Mouse (Mus musculus): ENCODE measurements around the gene Dnajb2.
"Not testable (repeated sequence)": the region's sequence is repeated elsewhere in the genome, so short reads cannot be mapped to it uniquely, and the experiment has no call there.

The Dnajb2 gene

DNA sequence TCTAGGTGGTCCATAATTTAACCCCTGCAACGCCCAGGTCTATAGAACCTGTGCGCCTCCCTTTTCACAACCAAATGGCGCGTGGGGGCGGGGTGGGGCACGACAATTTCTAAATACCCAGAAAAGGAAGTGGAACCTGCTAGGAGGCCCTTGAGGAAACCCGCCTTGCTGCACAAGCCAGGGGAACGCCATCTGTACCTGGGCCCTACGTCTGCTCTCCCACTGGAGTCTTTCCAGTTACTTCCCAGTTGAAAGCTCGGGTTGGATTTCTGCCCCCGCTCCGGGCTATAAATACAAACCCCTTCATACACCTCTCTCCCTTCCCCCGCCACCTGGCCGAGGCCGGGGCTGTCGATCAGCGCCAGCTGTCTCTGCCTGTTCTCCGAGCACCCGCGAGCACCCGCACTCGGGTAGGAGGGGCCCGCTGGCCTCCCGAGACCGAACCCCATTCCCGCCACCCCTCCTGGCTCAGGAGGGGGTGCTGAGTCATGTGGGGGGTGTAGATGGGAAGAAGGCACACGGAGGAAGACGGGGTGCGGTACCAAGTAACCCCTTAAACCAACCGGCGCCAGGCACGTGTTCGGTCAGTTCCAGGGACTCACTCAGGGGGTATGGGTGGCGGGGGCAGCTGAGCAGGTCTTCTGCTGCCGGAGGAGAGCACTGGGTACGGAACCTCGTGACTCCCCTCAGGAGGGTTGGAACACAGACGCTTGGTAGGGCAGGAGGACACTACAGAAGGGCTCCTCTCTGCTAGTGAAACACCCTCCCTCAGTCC lies 17.8 kb upstream of the Dnajb2 start:
- DNase-seq (ENCODE audit: inconsistent ontology term), result no peak

GRCm38 (mm10) chr1:75219078-75219477 lies 17.1 kb upstream of the Dnajb2 start:
- DNase-seq (ENCODE audit: inconsistent ontology term), result peak; percentile 80

- no peak for DNase-seq (ENCODE audit: inconsistent ontology term)
Observed at GRCm38 (mm10) chr1:75219531-75219930, 16.7 kb upstream of the Dnajb2 start, which contains the start of gene Tuba4a. Gene Tuba4a (minus strand): TSS chr1:75219865.

DNA sequence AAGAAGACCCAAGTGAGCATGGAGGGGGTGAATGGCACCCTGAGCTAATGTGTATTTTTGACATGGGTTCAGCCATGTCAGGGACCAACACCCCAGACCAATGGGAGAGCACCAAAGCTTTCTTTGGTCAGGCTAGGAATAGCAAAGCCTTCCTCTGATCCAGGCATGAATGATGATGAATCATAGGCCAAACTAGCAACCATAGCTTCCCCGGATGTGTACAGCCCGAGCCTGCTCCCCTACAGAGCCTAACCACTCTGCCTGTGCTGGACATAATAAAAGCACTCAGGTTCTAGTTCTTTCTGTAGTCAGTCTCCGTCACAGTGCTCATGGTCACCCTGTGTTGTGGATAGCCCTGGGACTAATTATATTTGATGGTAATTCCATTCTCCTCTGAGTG lies 14.7 kb upstream of the Dnajb2 start:
- DNase-seq (ENCODE audit: inconsistent ontology term), result no peak

DNA sequence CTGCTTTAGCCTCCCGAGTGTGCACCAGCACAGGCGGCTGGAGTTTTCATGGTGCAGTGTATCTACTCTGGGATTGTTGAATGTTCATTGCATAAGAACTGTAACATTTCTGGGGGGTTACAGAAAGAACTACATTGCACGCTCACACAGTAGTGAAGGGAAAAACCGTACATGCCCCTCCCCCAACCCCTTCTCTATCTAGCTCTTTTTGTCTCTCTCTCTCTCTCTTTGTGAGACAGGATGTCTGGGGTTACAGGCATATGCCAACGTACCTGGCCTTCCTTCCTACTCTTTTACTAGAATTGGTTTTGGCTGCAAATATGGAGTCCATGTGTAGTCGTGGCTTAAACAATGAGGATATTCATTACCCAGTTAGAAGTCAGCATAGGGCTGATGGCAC lies 13.3 kb upstream of the Dnajb2 start:
- DNase-seq (ENCODE audit: inconsistent ontology term), result no peak

DNA sequence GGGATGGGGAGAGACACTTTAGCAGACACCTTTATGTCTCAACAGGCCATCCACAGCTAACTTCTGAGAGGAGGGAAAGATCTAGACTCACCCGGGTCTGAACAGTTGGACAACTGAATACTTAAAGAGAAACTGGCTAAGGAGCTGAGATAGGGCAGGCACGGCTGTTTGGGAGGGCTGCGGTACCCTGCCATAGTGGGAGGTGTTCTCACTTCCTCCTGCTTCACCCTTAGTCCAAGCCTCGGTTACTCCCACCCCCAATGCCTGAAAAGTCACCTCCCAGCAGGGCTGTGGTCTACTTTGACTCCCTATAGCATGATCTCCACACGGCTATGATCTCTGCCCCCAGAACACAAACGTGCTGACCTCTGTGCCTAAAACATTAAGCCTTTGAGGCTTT lies 12.7 kb upstream of the Dnajb2 start:
- DNase-seq (ENCODE audit: inconsistent ontology term), result no peak

- DNase-seq (ENCODE audit: inconsistent ontology term), result no peak
Observed at GRCm38 (mm10) chr1:75225473-75225872, 10.7 kb upstream of the Dnajb2 start.

- DNase-seq (ENCODE audit: inconsistent ontology term), result no peak
Observed at GRCm38 (mm10) chr1:75226138-75226537, 10.1 kb upstream of the Dnajb2 start.

- no peak for DNase-seq (ENCODE audit: inconsistent ontology term)
Observed at GRCm38 (mm10) chr1:75227653-75228052, 8.6 kb upstream of the Dnajb2 start.

GRCm38 (mm10) chr1:75229158-75229557 lies 7.0 kb upstream of the Dnajb2 start:
- no peak for DNase-seq (ENCODE audit: inconsistent ontology term)

GRCm38 (mm10) chr1:75230335-75230994 lies 5.7 kb upstream of the Dnajb2 start:
- no peak for DNase-seq (ENCODE audit: inconsistent ontology term)

GRCm38 (mm10) chr1:75231224-75231623 lies 5.0 kb upstream of the Dnajb2 start:
- peak; percentile 42 for DNase-seq (ENCODE audit: inconsistent ontology term)

DNA sequence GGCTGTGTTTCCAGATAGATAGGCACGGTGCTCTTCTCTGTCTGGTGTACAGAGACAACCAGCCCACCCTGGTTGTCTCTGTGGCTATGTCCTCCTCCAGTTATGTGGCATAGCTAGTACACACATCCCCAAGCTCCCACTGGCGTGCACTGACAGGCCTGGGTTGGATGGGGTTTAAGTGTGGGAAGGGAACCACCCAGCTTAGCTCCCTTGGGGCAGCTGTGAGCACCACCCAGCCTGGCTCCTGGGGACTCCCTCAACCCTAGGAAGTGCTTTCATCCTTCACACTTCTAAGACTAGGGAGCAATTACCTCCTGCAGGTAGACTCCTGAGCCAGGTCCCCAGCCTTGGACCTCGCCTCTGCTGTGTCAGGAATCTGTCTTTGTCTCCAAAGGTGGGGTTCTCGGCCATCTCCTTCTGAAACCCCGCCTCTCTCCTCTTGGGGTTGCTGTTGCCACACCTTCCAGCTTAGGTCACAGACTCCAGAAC lies 4.5 kb upstream of the Dnajb2 start, which contains the start of gene A630095N17Rik:
A630095N17Rik (minus strand) TSS at position 439 of the 489 bp plus-strand sequence.
- DNase-seq (ENCODE audit: inconsistent ontology term), result no peak

- not testable (repeated sequence) for DNase-seq (ENCODE audit: inconsistent ontology term)
Observed at GRCm38 (mm10) chr1:75232489-75232888, 3.7 kb upstream of the Dnajb2 start.

DNA sequence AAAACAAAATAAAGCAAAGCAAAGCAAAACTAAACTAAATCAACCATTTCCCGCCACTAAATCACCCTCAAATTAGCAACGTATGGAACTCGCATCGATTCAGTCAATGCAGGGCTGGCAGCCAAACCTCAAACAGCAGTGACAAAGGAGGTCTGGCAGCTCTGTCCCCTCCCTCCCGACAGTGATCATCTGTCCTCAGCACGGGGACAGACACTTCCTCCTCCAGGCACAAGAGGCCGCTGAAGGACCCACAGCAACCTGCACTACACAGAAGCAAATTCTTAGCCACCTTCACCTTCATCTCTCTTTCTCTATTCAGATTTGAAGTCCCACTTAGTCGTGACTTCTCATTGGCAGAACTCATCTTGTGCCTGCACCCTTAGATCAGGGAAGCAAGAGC lies 1.6 kb upstream of the Dnajb2 start:
- peak; percentile 75 for DNase-seq (ENCODE audit: inconsistent ontology term)

- DNase-seq (ENCODE audit: inconsistent ontology term), result no peak
Observed at GRCm38 (mm10) chr1:75239591-75239990, 3.4 kb downstream of the Dnajb2 start.

DNA sequence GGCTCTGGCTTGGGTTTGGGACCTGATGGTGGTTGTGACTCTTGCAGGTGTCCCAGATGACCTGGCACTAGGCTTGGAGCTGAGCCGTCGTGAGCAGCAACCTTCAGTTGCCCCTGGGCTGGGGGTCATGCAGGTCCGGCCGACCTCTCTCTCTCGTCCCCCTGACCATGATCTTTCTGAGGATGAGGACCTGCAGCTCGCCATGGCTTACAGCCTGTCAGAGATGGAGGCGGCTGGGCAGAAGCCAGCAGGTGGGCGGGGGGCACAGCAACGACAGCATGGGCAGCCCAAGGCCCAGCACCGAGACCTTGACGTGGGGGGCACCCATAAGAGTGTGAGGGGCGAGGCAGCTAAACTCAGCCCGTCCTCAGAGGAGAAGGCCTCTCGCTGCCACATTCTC lies 7.2 kb downstream of the Dnajb2 start:
- no peak for DNase-seq (ENCODE audit: inconsistent ontology term)

DNA sequence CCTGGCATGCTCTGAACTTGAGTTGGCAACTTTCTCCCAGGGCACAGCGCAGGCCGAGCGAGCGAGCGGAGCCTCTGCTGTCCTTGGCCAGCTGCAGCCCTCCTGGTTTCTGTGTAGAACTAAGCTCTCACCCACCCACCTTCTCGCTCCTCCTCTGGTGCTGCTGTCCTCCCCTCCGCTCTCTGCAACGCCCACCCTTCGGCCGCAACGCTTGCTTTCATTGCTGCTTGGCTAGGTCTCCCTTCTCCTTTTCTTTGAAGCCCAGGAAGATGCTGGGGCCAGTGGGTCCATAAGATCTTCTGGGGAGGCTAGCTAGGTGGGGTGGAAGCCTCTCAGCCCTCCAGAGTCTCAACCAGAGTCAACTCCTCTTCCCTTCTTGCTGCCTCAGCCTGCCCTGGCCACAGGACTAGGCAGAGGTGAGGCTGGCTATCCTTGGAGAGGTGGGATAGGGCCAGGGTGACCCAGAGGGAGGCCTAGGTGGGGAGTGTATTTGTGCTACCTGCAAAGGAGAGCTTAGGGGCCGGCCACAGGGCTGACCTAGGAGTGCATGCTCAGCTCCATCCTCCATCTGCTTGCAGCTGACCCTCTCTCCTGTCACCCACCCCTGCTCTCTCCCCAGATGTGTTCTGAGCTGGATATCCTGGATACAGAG lies 8.1 kb downstream of the Dnajb2 start:
- DNase-seq (ENCODE audit: inconsistent ontology term), result no peak

DNA sequence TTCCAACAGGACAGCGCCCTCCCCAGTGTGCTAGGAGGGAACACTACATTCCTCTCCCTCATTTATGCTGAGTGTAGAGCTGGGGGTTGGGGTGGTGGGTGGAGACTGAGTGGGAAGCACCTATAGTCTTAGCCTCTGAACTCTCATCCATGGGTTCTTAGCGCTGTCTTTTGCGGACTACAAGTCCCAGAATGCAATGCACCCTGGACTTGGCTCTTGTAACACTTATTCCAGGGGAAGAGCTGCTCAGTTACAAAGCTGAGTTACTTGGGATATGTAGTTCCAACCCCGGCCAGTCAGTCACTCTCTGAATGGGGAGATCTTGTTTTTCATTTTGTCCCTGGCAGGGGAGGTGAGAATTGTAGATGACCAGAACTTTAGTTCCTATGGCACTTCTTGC lies 8.6 kb downstream of the Dnajb2 start:
- peak; percentile 43 for DNase-seq (ENCODE audit: inconsistent ontology term)

DNA sequence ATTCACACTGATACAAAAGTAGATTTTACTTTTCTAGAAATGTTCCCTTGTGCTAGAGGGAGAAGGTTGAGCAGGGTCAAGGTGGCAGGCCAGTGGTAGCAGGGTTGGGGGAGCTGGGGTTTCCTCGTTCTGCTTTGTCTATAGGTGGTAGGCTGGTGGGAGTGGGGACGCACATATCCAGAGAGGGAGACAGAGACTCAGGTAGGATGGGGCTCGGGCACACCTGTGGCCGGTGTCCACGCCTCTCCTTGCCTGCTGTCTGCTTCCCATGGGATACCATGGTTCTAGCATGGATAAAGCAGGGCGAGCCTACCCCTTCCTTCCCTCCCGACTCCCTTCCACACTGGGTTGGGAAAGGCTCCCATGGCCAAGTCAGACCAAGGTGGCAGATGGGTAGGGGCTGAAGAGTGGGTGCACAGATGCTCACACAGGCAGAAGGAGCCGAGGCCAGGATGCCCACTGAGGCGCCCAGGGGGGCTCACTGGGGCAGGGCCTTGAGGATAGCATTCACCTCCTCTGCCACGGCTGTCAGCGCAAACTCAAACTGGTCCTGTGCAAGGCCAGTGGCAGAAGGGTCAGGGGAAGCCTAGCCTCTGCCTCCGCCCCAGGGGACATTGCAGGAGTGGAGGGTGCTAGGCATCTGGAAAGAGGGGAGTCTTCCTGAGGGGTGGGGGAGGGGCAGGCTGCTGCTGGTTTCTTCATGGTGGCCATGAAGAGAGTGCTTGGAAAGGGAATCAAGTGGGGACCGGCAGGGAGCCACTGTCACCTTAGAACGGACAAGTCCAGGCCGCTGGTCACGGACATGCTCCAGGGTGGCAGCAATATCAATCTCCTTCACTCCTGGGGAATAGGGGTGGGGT lies 11.1 kb downstream of the Dnajb2 start:
- DNase-seq (ENCODE audit: inconsistent ontology term), result no peak

DNA sequence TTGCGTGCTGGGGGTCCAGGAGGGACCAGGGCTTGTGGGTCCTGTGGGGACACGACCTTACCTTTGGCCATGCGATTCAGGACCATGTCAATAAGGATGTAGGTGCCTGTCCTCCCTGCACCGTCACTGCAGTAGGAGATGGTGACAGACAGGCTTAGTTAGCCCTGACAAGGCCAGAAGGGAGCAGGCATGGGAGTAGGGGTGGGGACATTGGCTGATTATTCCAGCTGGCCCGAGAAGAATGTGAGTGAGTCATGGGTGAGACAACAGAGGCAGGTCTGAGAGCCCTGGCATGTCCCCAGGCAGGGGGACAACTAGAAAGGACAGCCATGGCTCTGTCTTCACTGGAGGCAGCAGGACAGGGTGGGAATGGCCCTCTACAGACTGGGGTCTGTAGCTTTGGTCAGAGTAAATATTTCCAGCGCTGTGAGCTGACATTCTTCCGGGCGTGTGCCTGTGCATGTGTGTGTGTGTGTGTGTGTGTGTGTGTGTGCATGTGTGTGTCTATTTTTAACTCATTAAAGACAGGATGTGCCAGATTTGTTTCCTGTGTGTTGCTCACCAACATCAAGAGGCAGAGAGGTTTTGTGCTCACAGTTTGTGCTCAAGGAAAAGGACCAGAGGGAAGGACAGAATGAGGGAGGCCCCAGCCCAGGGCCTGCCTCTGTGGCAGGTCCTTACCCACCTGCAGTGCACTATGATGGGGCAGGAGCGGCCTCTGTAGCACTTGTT lies 12.0 kb downstream of the Dnajb2 start:
- DNase-seq (ENCODE audit: inconsistent ontology term), result peak; percentile 97

All from Muller cell, postnatal 12 days (primary cell).